Mouse (Mus musculus): ENCODE results near the gene Scn5a.

GRCm38 (mm10) chr9:119483554-119484353 lies 95.1 kb downstream of the Scn5a start:
- TF ChIP-seq POLR2A (IDR thresholded peaks at IDR 0.05; ENCODE audit: borderline replicate concordance, insufficient read depth, low read length) (no peak), CTCF (IDR thresholded peaks at IDR 0.05; ENCODE audit: borderline replicate concordance, insufficient read depth, low read depth, low read length) (no peak)
